Mouse (Mus musculus): Measurements from ENCODE around the gene Gm21885. TPM values are rescaled to one million over a fixed set of nuclear protein-coding genes. Genes with fewer than 3 reads are reported as not detected.

Gene Gm21885
- polyA plus RNA-seq, 1 experiment = not detected

DNA sequence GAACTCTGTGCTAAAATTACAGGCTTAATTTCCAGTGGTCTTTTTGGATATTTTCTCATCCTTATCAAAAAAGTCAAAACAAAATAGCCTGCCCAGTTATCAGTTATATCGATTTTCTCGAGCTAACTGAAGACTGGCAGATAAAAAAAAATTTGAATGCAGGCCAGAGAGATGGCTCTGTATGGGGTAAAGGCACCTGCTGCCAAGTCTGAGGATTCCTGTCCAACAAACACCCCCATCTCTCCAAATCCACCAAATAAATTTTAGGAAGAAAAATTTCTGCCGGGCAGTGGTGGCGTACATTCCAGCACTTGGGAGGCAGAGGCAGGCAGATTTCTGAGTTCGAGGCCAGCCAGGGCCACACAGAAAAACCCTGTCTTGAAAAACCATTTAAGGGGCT is 36.4 kb downstream of the Gm21885 start:
- DNase-seq (ENCODE audit: low read depth) = no peak

DNA sequence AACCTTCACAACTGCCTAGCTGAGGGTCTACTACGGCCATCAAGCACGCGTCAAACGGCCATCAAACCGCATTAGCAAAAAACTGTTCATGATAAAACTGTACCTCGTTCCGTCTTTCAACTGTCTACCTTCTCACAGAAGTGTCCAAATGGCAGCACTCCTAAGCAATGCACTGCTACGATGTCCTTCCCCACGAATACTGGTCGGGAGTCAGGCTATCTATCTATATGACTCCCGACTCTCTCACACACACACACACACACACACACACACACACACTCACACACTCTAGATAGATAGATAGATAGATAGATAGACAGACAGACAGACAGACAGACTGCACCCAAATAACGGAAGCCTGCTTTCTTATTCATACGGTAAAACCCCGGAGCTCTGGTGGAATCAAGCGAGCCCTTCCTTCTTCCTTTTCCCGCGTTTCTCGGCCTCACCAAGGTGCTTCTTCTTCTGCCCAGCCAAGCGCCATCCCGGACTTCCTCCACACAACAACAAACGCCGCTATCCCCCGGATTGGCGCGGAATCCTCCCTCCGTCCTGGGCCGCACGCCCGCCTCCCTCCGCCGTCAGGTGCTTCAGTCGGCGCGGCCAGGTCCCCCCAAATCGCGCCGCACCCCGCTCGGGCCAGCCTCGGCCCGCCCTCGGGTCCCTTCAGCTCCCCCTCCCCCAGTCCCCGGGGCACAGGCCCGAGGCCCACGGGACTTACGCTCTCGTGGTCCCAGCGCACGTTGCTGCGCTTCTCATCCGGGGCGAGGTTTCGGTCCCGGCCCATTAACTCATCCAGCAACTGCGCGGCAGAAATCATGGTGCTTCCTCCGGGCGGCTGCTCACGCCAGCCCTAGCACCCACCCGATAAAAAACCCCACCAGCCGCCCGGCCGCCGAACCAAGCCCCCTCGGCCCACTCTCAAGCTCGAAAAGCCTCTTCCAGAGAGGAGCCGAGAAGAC is 39.6 kb downstream of the Gm21885 start:
- DNase-seq (ENCODE audit: low read depth) = no peak

DNA sequence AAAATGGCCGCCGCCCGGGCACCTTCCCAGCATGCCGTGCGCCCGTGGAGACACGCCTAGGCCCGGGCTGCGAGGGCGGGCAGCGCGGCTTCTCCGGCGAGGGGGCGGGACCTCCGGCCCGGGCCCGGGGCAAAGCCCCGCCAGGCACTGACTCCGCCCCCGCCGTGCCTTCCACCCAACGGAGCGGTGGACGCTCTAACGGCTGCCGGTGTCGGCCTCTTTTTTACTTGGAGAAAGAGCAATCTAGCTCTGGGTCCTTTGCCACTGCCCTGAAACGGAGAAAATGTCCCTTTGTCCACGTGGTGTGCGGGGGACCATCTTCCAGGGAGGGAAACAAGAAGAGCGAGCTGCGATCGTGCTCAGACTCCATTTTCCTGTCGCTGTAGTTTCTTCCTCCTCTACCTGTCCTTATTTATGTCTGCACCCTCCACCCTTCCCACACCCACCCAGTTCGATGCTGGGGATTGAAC is 40.3 kb downstream of the Gm21885 start, which contains the start of gene Luc7l3:
Luc7l3 (minus strand) TSS at position 58 of the 470 bp plus-strand sequence.
- DNase-seq (ENCODE audit: low read depth) = no peak

DNA sequence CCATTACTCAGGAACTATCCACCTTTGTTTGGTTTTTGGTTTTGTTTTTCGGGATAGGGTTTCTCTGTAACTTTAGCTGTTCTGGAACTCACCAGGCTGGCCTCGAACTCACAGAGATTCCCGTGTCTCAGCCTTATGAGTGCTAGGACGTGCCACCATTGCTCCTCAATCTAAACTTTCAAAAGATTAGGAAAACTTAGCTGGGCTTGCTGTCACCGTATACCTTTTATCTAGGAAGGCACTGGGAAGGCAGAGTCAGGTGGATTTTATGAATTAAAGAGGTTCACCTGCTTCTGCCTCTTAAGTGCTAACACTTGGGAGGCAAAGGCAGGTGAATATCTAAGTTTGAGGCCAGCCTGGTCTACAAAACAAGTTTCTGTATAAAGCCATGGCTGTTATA is 41.0 kb downstream of the Gm21885 start:
- no peak for DNase-seq (ENCODE audit: low read depth)

DNA sequence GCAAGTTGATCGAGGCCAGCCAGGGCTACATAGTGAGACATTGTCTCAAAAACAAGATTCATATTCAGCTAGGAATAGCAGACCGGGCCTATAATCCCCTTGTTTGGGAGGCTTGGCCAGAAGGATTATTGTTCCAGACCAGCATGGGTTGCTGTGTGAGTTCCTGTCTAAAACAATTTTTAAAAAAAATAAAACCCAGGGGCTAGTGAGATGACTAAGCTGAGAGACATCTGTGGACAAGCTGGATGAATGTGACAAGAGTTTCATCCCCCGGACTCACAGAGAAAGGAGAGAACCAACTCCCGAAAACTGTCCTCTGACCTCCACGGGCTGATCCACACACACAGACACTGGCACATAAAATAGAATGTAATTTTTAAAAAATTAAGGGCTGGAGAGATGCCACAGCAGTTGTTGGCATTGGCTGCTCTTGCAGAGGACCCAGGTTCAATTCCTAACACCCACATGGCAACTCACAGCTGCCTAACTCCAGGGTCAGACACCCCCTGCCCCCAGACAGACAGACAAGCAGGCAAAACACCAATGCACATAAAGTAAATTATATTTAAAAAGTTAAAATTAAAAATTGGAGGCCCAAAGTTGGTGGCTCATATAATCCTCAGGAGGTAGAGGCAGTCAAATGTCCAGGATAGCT is 41.7 kb downstream of the Gm21885 start:
- DNase-seq (ENCODE audit: low read depth) = no peak

DNA sequence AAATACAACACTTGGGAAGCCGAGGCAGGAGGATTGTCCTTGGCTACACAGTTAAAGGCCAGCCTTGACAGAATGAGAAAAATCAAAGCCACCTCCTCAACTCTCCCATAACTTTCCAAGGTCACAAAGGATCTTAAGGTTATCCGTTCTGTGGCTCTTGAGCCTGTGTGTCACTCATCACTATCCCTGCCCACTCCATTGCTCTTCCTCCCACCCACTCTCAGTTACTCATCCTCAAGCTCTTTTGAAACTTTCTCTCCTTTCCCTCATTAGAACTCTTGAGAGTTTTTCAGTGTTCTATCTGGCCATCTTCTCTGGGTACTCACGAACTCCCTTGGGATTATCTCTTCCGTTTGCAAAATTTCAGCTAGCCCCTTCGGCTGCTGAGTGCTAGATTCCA is 42.9 kb downstream of the Gm21885 start:
- no peak for DNase-seq (ENCODE audit: low read depth)

DNA sequence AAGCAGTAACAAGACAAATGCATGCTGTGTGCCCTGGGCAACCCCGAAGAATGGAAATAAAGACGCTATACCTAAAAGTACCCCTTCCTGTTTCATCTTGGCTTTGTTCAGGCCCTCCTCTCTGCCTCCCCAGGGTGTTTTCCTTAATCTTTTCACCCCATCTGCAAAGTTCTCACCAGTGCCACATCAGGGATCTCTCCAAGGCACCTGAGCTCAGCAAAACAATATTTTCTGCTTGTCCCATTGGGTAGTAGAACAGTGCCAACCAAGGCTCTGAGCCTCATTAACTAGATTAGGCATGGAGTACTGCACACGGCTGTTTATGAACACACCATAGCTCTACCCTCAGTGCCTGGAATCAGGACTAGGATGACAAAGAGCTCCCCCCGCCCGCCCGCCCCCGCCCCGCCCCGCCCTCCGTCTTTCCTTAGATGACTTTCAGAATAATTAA is 45.3 kb downstream of the Gm21885 start:
- peak; percentile 64 for DNase-seq (ENCODE audit: low read depth)

DNA sequence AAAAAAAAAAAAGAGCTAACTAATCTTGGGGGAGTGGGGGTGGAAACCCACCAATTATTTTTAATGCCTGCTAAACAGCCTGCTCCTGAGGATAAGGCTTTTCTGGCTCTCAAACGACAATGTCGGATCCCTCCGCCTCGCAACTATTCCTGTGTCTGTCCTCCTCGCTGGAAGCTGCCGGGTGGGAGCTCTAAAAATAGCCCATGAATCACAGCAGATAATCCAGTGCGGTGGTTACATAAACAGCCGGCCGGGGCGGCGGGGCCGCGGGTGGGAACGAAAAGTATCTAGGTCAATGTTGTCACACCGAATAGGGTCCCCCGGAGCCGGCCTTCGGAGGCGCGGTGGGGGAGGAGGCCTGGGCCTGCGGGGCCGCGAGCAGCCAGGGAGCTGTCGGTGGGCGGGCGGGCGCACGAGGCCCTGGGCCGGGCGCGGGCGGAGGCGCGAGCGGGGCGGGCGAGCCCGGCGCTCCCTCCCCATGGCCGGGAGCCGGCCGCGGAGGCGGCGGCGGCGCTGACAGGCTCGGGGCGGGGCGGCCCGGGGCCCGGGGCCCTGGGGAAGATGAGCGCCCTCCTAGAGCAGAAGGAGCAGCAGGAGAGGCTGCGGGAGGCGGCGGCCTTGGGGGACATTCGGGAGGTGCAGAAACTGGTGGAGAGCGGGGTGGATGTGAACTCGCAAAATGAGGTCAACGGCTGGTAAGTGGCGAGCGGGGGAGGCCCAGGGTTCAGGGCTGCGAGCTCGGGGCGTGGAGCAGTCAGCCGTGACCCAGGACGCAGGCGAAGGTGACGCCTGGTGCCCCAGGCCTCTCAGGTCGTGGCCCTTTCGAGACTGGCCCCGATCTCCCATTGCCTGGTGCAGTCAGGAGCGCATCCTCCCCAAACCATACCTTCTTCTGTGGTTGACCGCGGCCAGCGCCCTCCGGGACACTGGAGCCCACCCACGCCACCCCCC is 46.3 kb downstream of the Gm21885 start, which contains the start of gene Ankrd40:
Ankrd40 (plus strand) TSS at position 309 of the 951 bp plus-strand sequence.
- no peak for DNase-seq (ENCODE audit: low read depth)

DNA sequence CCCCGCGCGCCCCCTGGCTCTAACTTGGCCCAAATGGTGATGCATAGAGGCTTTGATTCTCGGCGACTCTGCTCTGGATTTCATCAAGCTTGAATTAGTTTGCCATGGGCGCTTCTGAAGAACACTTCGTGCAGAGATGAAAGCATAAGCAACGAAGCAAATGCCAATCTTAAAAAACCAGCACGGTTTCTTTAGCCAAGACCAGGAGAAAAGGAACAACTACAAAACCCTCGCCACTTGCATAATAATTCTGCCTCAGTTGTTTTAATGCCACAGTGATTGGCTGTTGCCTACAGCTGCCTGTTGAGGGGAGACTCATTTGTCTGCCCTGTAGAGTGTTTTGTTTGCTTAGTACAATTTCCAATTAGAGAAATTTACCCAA is 47.0 kb downstream of the Gm21885 start:
- no peak for DNase-seq (ENCODE audit: low read depth)

DNA sequence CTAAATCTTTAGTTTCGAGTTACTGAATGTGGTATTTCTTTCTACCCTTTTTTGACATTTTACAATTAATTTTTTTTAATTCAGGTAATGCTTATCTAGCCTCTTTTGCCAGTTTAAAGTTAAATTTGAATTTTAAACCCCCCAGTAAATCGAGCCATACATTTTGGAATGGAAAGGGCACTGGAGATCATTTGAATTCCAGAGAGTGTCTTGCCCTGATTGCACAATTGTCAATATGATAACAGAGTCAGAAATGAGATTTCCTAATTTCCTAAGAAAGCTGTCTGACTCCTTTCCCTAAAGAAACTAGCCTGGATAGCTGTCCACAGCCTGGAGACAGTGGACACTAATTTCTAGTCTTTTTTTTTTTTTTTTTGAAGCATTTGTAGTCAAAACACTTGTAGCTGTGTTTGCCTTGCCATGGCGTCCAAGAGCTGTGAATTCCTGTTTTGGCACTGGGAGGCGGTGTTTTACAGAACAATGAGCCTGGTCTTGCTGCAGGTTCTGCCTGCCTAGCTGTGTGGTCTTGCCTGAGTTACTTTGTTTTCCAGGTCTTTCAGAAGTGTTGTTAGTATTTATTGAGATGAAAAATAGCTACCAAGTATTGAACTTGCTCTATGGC is 47.7 kb downstream of the Gm21885 start:
- DNase-seq (ENCODE audit: low read depth) = no peak

DNA sequence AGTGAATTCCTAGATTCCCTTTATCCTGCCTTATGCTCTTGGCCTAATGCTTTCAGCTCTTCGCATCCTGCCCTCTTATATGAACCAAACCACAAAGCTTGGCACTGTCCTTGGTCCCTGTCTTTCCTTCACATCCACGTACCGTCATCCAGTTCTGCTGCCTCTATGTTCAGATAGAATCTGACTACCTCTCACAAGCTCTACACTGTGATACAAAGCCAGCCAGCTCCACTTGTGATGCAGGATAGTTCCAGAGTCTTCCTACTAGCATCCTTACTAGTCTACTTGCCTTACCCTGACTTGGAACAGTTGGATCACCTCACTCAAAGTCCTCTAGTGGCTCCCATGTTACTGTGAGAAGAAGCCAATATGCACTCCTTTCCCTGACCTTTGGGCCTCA is 48.5 kb downstream of the Gm21885 start:
- no peak for DNase-seq (ENCODE audit: low read depth)

DNA sequence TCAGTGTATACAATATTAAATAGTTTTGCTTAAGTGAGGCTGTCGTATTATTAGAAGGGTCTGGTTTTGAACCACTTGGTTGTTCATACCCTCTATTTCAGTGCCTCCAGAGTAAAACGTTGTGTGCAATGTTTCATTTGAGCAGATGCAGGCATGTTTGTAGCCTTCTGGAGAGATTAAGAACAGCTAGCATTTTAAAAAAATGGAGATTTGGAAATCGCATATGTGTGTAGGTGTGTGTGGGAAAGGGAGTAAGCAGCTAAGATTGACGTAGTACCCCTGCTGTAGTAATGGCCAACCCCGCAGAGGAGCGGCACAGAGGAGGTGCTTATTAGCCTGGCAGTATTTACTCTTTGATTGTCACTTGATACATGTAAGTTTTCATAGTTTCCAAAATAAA is 51.1 kb downstream of the Gm21885 start:
- DNase-seq (ENCODE audit: low read depth) = no peak

DNA sequence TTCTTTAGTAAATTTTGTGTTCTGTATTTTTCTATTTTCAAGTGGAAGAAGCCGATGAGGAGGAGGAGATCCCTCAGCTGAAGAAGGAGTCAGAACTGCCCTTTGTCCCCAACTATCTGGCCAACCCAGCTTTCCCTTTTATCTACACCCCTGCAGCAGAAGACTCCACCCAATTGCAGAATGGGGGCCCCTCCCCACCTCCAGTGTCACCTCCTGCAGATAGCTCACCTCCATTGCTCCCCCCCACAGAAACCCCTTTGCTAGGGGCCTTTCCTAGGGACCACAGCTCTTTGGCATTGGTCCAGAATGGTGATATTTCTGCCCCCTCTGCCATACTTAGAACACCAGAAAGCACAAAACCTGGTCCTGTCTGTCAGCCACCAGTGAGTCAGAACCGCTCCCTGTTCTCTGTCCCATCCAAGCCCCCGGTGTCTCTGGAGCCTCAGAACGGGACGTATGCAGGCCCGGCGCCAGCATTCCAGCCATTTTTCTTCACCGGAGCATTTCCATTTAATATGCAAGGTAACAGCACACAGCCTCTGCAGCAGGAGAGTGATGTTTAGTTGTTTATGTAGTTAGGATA is 52.8 kb downstream of the Gm21885 start:
- DNase-seq (ENCODE audit: low read depth) = no peak

Other genes starting within 250 kb of the Gm21885 start
- gene Tob1, start 70.4 kb upstream of the Gm21885 start, polyA plus RNA-seq (2012; rRNA removed) = 23.7 and 23.8 TPM in 2 replicates
- 2.5 and 2.6 TPM in 2 replicates for gene Wfikkn2, start 35.9 kb upstream of the Gm21885 start, polyA plus RNA-seq (2012; rRNA removed)
- 16.5 and 17.1 TPM in 2 replicates for gene Luc7l3, start 40.1 kb downstream of the Gm21885 start, polyA plus RNA-seq (2012; rRNA removed)
- gene Ankrd40, start 46.1 kb downstream of the Gm21885 start, polyA plus RNA-seq (2012; rRNA removed) = 132 and 151 TPM in 2 replicates
- 48.4 and 72.9 TPM in 2 replicates for gene Abcc3, start 111.1 kb downstream of the Gm21885 start, polyA plus RNA-seq (2012; rRNA removed)
- 12.6 and 15.6 TPM in 2 replicates for gene Cacna1g, start 192.3 kb downstream of the Gm21885 start, polyA plus RNA-seq (2012; rRNA removed)
- gene Spata20, start 204.3 kb downstream of the Gm21885 start, polyA plus RNA-seq (2012; rRNA removed) = 4.4 and 7.0 TPM in 2 replicates
- gene Epn3, start 218.1 kb downstream of the Gm21885 start, polyA plus RNA-seq (2012; rRNA removed) = 15.0 and 16.5 TPM in 2 replicates
- 6.4 and 6.7 TPM in 2 replicates for gene Mycbpap, start 239.9 kb downstream of the Gm21885 start, polyA plus RNA-seq (2012; rRNA removed)